Mouse (Mus musculus) left cerebral cortex, postnatal 25 days (tissue): ENCODE data around the gene Msx3. TPM values are rescaled to one million over a fixed set of nuclear protein-coding genes. Genes with fewer than 3 reads are reported as not detected.
A peak's percentile ranks its signal among the peaks of the same experiment; 100 is the strongest.

ENCODE experiments used
- DNase-seq, 2 experiments: peaks; one replicate each; pipeline ENCODE4 v3.0.0; 2022; ENCODE audit warnings: low spot score in 2 of 2, mixed read lengths in 1 of 2
- intact Hi-C: fragments of 180-260 bp; cut with DNase I; formaldehyde crosslinking; loops from one replicate; pipeline ENCODE4 v1.15.1; 2025
- total RNA-seq, 2 experiments: library from RNA; stranded (reverse); gene quantifications; 2 replicates each; pipeline ENCODE4 v1.2.3; 2021

The Msx3 gene
- total RNA-seq, 2 experiments from 2014 or later, result 0.23 TPM; not detected in 1

DNA sequence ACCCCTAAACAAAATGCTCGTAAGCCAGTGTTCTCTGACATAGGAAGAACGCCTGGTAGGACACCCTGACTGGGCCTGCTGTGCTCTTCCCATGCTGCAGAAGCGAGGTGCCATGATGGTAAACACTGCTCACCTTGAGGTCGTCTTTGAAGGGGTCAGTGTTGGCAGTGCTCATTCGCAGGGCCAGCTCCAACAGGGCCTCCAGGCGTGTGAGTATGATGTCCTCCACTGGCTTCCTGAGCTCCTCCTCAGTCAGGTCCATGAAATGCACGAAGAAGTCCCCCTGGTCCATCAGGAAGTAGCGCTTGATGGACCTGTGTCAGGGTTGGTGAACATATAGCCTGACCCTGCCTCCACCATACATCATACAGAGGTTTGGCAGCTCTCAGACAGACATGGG is 44.2 kb downstream of the Msx3 start:
- intact Hi-C loops, result no loop called here
- no peak for DNase-seq

DNA sequence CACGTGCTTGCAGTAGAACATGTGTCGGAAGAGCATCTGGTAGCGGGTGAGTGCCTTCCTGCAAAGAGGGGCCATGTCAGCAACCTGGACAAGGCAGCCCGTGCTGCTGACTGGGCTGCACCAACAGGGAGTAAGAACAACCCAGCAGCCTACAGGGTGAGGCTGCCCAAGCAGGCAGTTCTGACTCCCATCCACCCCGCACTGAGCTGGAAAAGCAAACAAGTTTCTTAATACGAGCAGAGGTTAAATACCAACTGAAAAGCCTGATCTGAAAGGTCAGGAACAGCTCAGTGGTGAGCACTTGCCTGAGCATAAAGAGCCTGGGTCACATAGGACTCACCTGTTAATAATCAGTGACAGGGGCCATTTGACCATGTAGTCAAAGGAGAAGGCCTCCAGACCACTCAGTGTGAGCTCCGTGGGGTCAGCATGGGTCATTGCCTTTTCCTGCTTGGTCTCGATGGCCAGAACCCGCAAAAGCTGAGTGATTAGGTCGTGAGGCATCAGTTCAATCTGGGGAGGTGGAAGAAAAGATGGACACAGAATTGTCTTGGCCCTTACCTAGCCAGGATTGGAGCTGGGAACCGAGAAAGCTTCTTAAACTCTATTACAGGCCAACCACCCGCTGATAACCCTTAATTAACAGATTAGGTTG is 47.7 kb downstream of the Msx3 start:
- intact Hi-C loops, result no loop called here
- no peak for DNase-seq

DNA sequence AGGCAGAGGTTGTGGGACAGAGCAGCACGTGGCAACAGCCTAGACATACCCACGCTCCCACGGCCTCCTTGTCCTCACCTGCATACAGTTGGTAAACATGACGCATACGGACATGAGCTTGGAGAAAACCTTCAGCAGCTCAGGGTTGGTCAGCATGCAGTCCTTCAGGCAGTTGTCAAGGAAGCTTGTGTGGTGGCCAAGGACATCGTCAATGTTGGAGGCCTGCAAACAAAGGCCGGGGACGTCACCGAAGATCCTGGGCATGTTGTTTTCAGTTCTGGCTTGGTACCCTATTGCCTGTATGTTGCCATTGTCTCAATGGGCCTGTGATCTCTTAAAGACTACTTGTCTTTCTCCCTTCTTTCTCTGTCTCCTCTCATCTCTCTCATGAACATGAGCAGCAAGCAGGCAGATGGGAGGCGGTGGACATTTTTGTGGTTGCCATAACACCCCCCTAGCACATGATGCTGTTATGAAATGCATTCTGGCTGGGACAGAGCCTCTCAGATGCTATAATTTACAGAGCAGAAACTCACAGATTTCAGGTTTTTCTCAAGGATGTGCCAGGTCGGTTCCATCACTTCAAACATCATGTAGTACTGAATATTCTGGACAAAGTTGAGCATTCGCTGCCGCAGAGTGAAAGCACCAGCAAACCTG is 50.1 kb downstream of the Msx3 start:
- DNase-seq, result peak in 1 of 2 experiments; percentile 83
- intact Hi-C loops, result no loop called here

Other genes starting within 250 kb of the Msx3 start
- 10 to 100 TPM; 52.6 to 71.6 TPM for gene Adgra1, start 214.9 kb downstream of the Msx3 start, total RNA-seq
- gene Kndc1, start 154.4 kb downstream of the Msx3 start, total RNA-seq, result 10 to 100 TPM; 54.4 to 58.6 TPM
- not detected for gene Utf1, start 105.3 kb downstream of the Msx3 start, total RNA-seq
- gene 6430531B16Rik, start 70.3 kb downstream of the Msx3 start, total RNA-seq, result 1 to 10 TPM in 1 of 2 experiments, under 1 TPM in 1; 0.96 to 1.1 TPM
- gene Adam8, start 56.5 kb downstream of the Msx3 start, total RNA-seq, result 1 to 10 TPM; 2.6 to 2.7 TPM
- gene Zfp511, start 12.7 kb downstream of the Msx3 start, total RNA-seq, result 10 to 100 TPM; 26.5 to 27.5 TPM
- gene Tubgcp2, start 12.4 kb downstream of the Msx3 start, total RNA-seq, result 10 to 100 TPM; 32.8 to 35.3 TPM
- 100 to 1,000 TPM; 184 to 195 TPM for gene Caly, start 33.5 kb upstream of the Msx3 start, total RNA-seq
- gene Prap1, start 44.3 kb upstream of the Msx3 start, total RNA-seq, result not detected
- 10 to 100 TPM; 56.2 to 56.3 TPM for gene Fuom, start 53.4 kb upstream of the Msx3 start, total RNA-seq
- gene Paox, start 66.7 kb upstream of the Msx3 start, total RNA-seq, result 1 to 10 TPM; 5.2 to 5.3 TPM
- gene Echs1, start 67.4 kb upstream of the Msx3 start, total RNA-seq, result 10 to 100 TPM; 46.1 to 49.0 TPM
- 10 to 100 TPM; 22.4 TPM for gene Mtg1, start 88.5 kb upstream of the Msx3 start, total RNA-seq
- gene Sprn, start 105.8 kb upstream of the Msx3 start, total RNA-seq, result 100 to 1,000 TPM; 160 to 172 TPM
- not detected for gene Olfr522, start 115.7 kb upstream of the Msx3 start, total RNA-seq
- gene Olfr523, start 124.1 kb upstream of the Msx3 start, total RNA-seq, result not detected
- not detected for gene Olfr524, start 156.9 kb upstream of the Msx3 start, total RNA-seq
- gene Cd163l1, start 169.2 kb upstream of the Msx3 start, total RNA-seq, result not detected
- gene 5830411N06Rik, start 198.2 kb upstream of the Msx3 start, total RNA-seq, result under 1 TPM in 1 of 2 experiments, not detected in 1; 0.16 TPM